Mouse (Mus musculus) midbrain, embryonic 10.5 days (tissue): ENCODE data around the gene Nisch. TPM values are rescaled to one million over a fixed set of nuclear protein-coding genes. Genes with fewer than 3 reads are reported as not detected.

Experiments used
- DNase-seq: peaks from one replicate; pipeline ENCODE4 v3.0.0-alpha.2; 2017; ENCODE audit warnings: low spot score
- H3K27ac ChIP-seq: fragments of 300-500 bp; sonication (generic); replicated peaks from 2 replicates; pipeline ENCODE4 v1.5.1; 2016; ENCODE audit warnings: mild to moderate bottlenecking
- H3K27me3 ChIP-seq: fragments of 300-500 bp; sonication (generic); 2 replicates; pipeline ENCODE4 v1.6.1; 2016; ENCODE audit warnings: low read depth, mild to moderate bottlenecking; ENCODE audit not compliant: poor library complexity, severe bottlenecking
- H3K36me3 ChIP-seq: fragments of 300-500 bp; sonication (generic); 2 replicates; pipeline ENCODE4 v1.6.1; 2016; ENCODE audit warnings: mild to moderate bottlenecking, moderate library complexity
- H3K4me1 ChIP-seq: fragments of 300-500 bp; sonication (generic); 2 replicates; pipeline ENCODE4 v1.6.1; 2016
- H3K4me3 ChIP-seq: fragments of 300-500 bp; sonication (generic); 2 replicates; pipeline ENCODE4 v1.5.1; 2016; ENCODE audit warnings: mild to moderate bottlenecking, moderate library complexity
- H3K9me3 ChIP-seq: fragments of 300-500 bp; sonication (generic); replicated peaks from 2 replicates; pipeline ENCODE4 v1.6.1; 2016; ENCODE audit warnings: mild to moderate bottlenecking
- WGBS: fragments of 180-500 bp; shearing (Covaris S2); methylation state at CpG from one replicate; pipeline ENCODE4 v1.1.7; 2016; 5-methylcytosine and 5-hydroxymethylcytosine counted together
- polyA plus RNA-seq: library from polyadenylated mRNA; unstranded; fragments of >200 nt; fragmentation: Nextera tagmentation; extraction: Ambion mirVana; gene quantifications from 2 replicates; pipeline ENCODE4 v1.2.1, GENCODE M21; 2016

The Nisch gene
- polyA plus RNA-seq, 1 experiment from 2014 or later = 391 TPM

GRCm38 (mm10) chr14:31137281-31137595, 79.5 kb downstream of the Nisch start:
- no peaks in the 10 kb centered on the region for H3K9me3 ChIP-seq
- peaks cover 98% of the 10 kb centered on the region for H3K36me3 ChIP-seq
- 93% methylated on average over 10 of the region's 10 CpGs for WGBS
- DNase-seq = no peak
- peaks cover 21% of the 10 kb centered on the region for H3K4me1 ChIP-seq
- no peak overlapping the region for H3K27ac ChIP-seq
- no peak overlapping the region for H3K4me3 ChIP-seq
- H3K27me3 ChIP-seq = no peaks in the 10 kb centered on the region

DNA sequence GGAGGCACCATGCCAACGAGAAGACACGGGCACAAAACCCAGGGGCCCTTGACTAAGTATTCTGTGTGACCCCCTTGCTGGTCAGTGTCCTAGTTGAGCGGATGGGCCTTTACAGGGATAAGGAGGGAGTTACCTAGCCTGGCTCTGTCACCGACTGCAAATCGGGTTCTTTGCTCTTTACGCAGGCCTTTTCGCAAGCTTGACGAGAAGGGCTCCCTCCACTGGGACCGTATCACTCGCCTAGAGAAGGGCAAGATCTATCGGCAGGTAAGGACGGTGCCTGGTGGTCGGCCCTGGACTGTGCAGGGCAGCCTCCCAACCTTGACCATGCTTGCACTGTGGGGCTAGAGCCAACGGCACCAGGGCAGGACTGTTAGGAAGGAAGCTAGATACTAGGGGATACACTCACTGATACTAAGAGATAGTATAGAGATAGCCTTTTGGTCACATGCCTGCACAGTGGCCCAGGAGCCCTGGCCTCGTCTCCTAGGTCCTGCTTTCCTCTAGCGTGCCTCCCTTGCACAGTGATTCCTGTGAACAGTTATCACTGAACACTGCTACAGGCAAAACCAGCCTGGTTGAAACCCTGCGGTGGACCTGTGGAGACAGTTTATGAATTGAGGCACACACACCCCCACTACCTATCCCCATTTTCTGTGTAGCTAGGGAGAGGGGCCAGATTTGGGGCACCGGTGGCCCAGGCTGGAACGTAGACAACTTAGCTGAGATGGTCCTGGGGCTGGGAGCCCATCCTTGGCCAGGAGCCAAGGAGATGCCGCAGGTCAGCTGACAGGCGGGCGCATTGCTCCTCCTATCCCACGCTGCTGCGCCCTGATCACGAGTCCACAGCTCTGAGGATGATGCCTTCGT, 80.1 kb downstream of the Nisch start:
- peaks cover 92% of the 10 kb centered on the region for H3K36me3 ChIP-seq
- H3K27ac ChIP-seq = no peak overlapping the region
- peaks cover 27% of the 10 kb centered on the region for H3K4me1 ChIP-seq
- no peaks in the 10 kb centered on the region for H3K9me3 ChIP-seq
- 95% methylated on average over 26 of the region's 26 CpGs for WGBS
- DNase-seq = no peak
- no peaks in the 10 kb centered on the region for H3K27me3 ChIP-seq
- H3K4me3 ChIP-seq = no peak overlapping the region

GRCm38 (mm10) chr14:31135495-31136410, 81.0 kb downstream of the Nisch start:
- Histone ChIP-seq H3K27ac (no peak overlapping the region), H3K27me3 (no peaks in the 10 kb centered on the region), H3K36me3 (peaks cover 83% of the 10 kb centered on the region), H3K4me3 (no peak overlapping the region), H3K9me3 (no peaks in the 10 kb centered on the region), H3K4me1 (peaks cover 30% of the 10 kb centered on the region)
- 95% methylated on average over 34 of the region's 34 CpGs for WGBS
- no peak for DNase-seq

GRCm38 (mm10) chr14:31134015-31135000, 82.4 kb downstream of the Nisch start:
- H3K27ac ChIP-seq = 0 out of 2 replicates have a peak overlapping the region, but pooled peaks have one; percentile 18
- DNase-seq = no peak
- no peaks in the 10 kb centered on the region for H3K27me3 ChIP-seq
- H3K9me3 ChIP-seq = no peaks in the 10 kb centered on the region
- WGBS = 91% methylated on average over 25 of the region's 25 CpGs
- peaks cover 69% of the 10 kb centered on the region for H3K36me3 ChIP-seq
- peaks cover 44% of the 10 kb centered on the region for H3K4me1 ChIP-seq
- no peak overlapping the region for H3K4me3 ChIP-seq

DNA sequence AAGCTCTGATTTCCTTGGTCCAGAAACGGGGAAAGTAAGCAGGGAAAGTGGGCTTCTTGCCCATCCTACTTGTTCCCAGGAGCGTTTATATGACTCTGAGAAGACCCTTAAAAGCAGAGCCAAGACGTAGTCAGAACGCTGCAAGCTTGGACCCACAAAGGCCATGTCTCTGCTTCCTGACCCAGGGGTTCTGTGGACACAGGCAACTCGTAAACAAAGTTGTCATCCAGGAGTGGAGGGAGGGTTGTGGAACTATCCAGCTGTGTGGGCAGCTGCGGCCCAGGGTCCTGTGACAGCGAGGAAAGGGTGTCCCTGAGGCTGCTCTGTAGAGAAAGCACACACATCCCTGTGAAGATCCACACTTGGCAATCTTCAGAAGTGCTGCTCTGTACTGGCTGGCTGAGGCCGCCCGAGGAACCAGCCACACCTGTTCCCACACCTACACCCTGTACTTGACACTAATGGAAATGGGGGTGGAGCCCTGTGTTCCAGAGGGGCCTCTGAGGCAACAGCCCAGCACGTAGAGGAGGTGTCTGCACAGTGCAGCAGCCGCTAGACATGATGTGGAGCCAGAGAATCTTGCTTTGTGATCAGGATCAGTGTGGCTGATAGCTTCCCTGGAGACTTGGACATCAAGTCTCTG, 83.6 kb downstream of the Nisch start:
- H3K27me3 ChIP-seq = no peaks in the 10 kb centered on the region
- H3K4me1 ChIP-seq = peaks cover 50% of the 10 kb centered on the region
- peak overlapping the region; percentile 15; the same call in 1 of the 2 replicates for H3K27ac ChIP-seq
- peak overlapping the region; percentile 83 for H3K4me3 ChIP-seq
- no peaks in the 10 kb centered on the region for H3K9me3 ChIP-seq
- 86% methylated on average over 11 of the region's 11 CpGs for WGBS
- H3K36me3 ChIP-seq = peaks cover 57% of the 10 kb centered on the region
- no peak for DNase-seq

- peaks cover 50% of the 10 kb centered on the region for H3K4me1 ChIP-seq
- H3K27me3 ChIP-seq = no peaks in the 10 kb centered on the region
- H3K4me3 ChIP-seq = peak overlapping the region; percentile 83
- 85% methylated on average over 7 of the region's 7 CpGs for WGBS
- DNase-seq = no peak
- H3K27ac ChIP-seq = peak overlapping the region; percentile 97
- H3K36me3 ChIP-seq = peaks cover 51% of the 10 kb centered on the region
- H3K9me3 ChIP-seq = no peaks in the 10 kb centered on the region
These were observed 84.2 kb downstream of the Nisch start for GRCm38 (mm10) chr14:31132491-31132975.

- Histone ChIP-seq H3K27me3 (no peaks in the 10 kb centered on the region), H3K9me3 (no peaks in the 10 kb centered on the region), H3K4me1 (peaks cover 53% of the 10 kb centered on the region), H3K36me3 (peaks cover 46% of the 10 kb centered on the region), H3K4me3 (peak overlapping the region; percentile 83), H3K27ac (peak overlapping the region; percentile 97)
- WGBS = 19% methylated on average over 6 of the region's 6 CpGs
- DNase-seq = peak; percentile 37
These were observed 84.7 kb downstream of the Nisch start for GRCm38 (mm10) chr14:31132031-31132430.

- peak overlapping the region; percentile 83 for H3K4me3 ChIP-seq
- H3K36me3 ChIP-seq = peaks cover 42% of the 10 kb centered on the region
- DNase-seq = peak; percentile 57
- peak overlapping the region; percentile 97 for H3K27ac ChIP-seq
- under 1% methylated on average over 43 of the region's 43 CpGs for WGBS
- peaks cover 60% of the 10 kb centered on the region for H3K4me1 ChIP-seq
- H3K9me3 ChIP-seq = no peaks in the 10 kb centered on the region
- no peaks in the 10 kb centered on the region for H3K27me3 ChIP-seq
These were observed 85.4 kb downstream of the Nisch start for GRCm38 (mm10) chr14:31131272-31131821.

DNA sequence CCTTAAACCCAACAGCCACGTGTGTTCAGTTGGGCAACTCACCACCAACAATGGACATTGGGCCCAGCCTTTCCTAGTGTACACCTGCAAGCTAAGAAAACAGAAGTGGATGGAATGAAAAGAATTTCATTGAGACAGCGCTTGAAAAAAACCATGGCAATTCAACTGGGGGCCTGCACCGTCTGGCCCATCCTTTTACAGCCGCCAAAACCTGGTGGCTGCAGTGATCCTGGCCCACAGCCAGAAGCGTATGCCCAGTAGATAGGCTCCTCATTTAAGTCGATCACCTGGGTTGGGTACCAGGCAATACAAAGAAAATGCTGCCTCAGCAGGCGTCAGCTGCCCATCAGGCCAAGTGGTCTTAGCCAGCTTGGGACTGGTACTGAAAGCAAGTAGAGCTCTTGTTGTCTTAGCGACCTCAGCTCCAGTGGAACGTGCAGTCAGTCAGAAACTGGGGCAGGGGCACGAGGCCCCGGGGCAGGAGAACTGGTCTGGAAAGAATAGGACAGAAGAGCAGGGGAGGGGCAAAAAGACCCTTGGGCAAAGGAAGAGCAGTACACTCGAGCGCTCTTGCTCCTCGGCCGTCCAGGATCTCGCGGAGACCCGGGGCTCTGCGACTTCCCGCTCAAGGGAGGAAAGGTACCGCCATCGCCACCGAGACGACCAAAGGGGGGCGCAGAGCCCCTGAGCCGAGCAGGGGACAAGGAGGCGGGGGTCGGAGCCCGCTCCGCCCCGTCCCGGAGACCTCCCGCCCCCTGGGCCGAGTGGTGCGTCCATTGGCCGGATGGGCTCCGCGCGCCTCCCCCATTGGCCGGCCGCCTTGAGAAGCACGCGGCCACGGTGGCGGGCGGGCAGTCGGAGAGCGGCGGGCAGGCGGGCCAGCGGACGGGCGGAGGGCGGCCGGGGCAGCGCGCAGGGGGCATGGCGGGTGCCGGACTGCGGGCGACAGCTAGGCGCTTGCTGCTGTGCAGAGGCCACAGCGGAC, 86.2 kb downstream of the Nisch start, which contains the start of gene Nt5dc2:
TSS of gene Nt5dc2 (plus strand) at position 818 of the 985 bp plus-strand sequence.
- H3K27ac ChIP-seq = peak within 1 kb of the TSS; percentile 97
- H3K27me3 ChIP-seq = no peaks in the 10 kb centered on the region
- WGBS = 6% methylated on average over 53 of the region's 63 CpGs
- H3K9me3 ChIP-seq = no peaks in the 10 kb centered on the region
- H3K36me3 ChIP-seq = peaks cover 42% of the 10 kb centered on the region
- H3K4me3 ChIP-seq = peak within 1 kb of the TSS; percentile 83
- DNase-seq = peak; percentile 95
- peaks cover 65% of the 10 kb centered on the region for H3K4me1 ChIP-seq

- Histone ChIP-seq H3K4me3 (peak overlapping the region; percentile 83), H3K27me3 (no peaks in the 10 kb centered on the region), H3K27ac (peak overlapping the region; percentile 97), H3K9me3 (no peaks in the 10 kb centered on the region), H3K4me1 (peaks cover 70% of the 10 kb centered on the region), H3K36me3 (peaks cover 36% of the 10 kb centered on the region)
- 65% methylated on average over 15 of the region's 15 CpGs for WGBS
- no peak for DNase-seq
These were observed 87.2 kb downstream of the Nisch start for GRCm38 (mm10) chr14:31129326-31130235.
